Mouse (Mus musculus): ENCODE data around the gene Erc1. TPM values are rescaled to one million over a fixed set of nuclear protein-coding genes. Genes with fewer than 3 reads are reported as not detected.

Erc1 gene
- total RNA-seq, 4 experiments from 2014 or later: 26.4 to 30.5 (median 29.5) TPM

DNA sequence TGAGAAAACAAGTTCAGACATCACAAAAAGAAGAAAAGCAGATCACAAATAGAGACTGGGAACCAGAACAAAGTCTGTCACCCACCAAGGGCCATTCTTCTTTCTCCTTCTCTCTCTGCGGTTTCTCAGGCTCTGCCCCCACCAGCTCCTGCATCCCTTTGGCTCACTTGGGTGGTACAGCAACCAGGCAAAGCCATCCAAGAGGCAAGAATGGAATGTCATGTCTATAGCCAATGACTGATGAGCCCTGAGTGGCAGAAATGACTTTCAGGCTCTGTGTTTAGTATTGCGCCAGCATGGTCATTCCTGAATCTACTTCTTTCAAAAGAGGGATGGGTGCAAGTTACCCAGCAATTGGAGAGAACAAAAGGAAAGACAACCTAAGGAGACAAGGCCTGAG lies 257.1 kb downstream of the Erc1 start:
- DNase-seq (ENCODE audit: low spot score in 2 of 2): no peak

DNA sequence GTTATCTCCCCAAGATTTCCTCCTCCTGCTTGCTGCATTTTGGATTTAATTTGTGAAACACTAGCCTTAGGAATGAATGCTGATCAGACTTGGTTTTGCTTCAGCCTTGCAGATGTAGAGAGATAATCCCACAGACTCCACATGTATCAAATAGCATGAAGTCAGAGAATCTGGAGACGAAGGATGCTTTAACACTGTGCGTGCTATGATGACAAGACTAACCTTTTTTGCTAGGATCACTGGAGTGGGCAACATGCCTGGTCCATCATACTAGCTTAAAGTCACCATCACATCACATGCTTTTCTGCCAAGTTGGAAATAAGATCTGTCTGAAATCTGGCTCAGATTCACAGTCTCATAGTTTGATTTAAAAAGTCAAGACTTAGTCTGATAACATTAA lies 260.1 kb downstream of the Erc1 start:
- DNase-seq (ENCODE audit: low spot score in 2 of 2): no peak

DNA sequence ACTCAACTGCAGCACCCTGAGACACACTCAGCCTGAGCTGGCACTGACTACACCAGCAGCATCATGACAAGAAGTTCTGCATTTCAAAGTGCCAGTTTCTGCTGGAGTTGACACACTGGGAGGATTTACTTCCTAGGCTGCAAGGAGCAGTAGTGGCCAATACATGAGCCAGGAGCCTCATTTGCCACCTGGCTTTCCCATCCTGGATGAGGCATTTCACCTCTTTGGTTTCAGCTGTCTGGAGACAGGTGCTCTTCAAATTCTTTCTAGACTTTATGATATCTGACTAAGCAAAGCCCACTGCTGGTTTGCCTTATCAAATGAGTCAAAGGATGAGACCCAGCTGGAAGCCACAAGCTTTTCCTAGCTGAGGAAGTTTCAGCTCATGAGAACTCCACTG lies 260.5 kb downstream of the Erc1 start:
- DNase-seq (ENCODE audit: low spot score in 2 of 2): no peak

DNA sequence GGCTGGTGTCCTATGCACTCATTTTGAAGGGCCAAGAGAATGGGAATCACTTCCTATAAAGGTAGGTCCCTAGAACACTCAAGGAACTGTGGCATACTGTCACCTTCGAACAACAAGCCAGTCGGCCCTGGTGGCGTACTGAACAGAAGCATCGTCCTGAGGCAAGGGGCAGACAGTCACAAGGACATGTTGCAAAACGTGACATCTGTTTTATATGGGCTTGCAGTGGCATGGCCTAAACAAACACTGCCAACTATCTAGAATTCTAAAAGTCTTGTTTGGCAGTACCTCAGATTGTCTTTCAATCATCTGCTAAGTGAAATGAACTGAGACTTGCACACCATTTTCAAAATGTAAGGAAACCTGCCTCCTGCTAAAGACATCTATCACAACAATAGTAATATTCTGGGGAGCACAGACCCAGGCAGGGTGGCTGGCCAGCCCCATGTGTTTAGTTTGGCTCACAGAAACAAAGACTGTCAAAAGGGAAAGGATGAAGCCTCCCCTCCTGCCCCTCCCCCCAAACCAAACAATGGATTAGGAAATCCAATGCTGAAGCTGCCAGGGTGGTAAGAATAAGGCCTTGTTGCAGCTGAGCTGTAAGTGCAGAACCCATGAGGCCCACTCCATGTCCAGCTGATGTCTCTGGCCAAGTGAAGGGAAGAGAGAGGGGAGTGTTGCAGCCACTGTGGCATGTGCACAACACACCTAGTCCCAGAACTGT lies 262.2 kb downstream of the Erc1 start:
- no peak for DNase-seq (ENCODE audit: low spot score in 2 of 2)

DNA sequence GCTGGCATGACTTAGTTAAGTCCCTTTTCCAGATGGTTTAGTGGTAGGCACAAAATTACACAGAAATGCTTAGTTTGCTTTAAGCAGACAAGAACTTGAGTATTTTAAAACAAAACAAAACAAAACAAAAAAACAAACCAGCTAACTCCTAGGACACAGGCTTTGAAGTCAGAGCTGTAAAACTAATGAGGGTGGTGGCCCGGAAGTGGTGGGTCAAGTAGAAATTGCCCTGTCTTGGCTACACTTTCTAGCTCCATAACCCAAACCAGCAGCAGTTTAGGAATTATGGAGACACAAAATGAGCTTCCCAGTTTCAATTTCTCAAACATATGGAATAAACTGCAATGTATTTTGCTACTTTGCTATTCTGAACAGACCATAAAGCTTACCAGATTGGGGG lies 263.9 kb downstream of the Erc1 start:
- DNase-seq (ENCODE audit: low spot score in 2 of 2): no peak

DNA sequence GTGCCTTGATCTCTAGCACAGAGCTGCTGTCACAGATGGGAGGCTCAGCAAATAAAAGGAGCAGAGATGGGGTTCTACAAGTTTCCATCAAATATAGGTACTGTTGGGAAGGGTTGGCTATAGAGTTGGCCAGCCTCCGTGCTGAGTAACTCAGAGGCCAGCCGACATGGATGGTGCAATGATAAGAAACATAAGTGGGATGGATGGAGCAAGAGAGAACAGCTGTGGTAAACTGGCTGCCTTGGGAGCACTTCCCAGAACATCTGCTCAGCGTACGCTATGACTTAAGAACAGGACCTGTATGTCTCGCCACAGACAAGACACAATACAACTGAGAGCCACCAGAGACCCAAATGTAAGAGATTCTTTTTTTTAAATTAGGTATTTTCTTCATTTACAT lies 264.8 kb downstream of the Erc1 start:
- no peak for DNase-seq (ENCODE audit: low spot score in 2 of 2)

DNA sequence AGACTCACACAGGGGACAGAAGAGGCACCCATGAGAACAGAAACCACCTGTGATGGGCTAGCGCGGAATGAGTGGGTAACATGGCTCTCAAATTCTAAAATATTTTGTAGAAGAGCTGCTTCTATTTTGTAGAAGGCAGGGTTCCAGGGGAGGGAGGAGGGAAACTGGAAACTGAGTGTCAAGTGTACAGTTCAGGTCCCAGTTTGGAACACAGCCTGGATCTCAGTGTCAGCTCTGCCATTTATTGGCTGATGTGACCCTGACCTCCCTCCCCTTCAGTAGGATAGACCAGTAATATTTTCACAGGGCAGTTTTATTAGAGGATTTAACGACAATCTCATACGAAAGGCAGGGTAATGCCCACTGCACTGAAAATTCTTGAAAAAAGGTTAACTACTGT lies 271.3 kb downstream of the Erc1 start:
- DNase-seq (ENCODE audit: low spot score in 2 of 2): peak; percentile 14 to 32

DNA sequence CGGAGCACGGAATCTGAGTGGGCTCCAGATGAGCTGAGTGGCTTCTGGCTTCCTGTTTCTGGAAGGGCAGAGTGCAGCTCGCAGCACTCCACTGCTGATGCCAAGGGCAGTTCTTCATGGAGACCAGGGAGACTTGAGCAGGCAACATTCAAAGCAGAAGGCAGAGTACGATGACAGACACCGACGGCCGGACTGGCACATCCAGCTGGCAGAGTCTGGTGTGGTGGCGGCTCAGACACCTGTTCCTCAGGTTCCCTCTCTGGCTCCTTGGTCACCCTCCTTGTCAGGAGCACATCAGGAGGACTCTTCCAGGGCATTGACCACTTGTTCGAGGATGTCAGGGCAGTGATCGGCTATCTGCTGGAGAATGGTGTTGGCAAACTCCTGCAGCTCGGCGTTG lies 272.6 kb downstream of the Erc1 start:
- DNase-seq (ENCODE audit: low spot score in 2 of 2): peak; percentile 22 to 38

DNA sequence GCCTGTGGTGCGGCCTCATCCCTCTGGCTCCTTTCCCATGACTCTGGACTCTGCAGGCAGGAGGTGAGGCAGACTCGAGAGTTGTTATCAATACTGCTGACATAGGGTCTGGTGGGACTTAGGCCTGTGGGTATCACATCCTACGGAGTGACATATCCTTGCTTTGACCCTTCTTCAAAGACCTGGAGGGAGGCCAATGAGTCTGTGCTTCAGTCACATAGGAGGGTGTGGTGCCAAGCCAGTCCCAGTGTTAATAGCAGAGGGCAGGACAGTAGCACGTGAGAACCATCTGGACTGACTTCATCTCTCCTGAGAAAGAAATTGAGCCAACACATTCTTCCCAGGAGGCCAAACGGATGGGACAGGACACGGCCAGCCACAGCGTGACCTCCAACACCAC lies 275.7 kb downstream of the Erc1 start:
- peak; percentile 17 to 24 for DNase-seq (ENCODE audit: low spot score in 2 of 2)

DNA sequence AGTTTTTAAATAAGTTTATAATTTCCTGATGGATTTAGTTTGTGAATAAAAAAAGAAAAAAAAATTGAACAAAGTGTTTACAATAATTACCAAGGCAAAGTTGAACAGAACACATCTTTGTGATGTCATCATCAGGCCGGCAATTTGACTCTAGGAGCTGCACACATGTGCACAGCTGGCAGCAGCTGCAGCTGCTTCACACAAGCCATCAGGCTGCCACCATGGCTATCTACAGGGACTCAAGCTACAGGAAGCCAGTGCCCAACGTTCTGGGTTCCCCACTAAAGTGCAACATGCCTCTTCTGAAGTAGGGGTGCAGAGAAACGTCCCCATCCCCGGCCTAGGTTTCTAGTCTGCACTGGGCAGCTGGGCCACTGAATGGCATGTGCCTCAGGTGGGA lies 277.2 kb downstream of the Erc1 start:
- DNase-seq (ENCODE audit: low spot score in 2 of 2): no peak

DNA sequence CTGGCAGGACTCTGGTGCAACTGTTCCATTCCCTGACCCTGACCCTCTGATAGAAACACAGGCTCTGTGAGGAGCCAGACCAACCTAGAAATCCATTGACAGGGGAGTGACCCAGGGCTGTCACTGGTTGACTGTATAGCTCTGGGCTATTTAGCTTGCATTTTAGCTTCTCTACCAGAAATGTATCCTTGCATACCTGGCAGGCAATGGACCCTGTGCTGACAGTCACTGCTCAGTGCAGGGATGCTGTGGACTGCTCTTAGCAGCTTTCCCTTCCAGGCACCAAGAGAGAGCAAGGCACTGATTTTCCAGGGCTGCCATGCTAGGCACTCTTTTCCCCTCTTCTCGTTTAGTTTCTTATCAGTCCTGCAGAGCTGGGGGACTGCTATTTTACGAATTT lies 279.6 kb downstream of the Erc1 start:
- DNase-seq (ENCODE audit: low spot score in 2 of 2): no peak

DNA sequence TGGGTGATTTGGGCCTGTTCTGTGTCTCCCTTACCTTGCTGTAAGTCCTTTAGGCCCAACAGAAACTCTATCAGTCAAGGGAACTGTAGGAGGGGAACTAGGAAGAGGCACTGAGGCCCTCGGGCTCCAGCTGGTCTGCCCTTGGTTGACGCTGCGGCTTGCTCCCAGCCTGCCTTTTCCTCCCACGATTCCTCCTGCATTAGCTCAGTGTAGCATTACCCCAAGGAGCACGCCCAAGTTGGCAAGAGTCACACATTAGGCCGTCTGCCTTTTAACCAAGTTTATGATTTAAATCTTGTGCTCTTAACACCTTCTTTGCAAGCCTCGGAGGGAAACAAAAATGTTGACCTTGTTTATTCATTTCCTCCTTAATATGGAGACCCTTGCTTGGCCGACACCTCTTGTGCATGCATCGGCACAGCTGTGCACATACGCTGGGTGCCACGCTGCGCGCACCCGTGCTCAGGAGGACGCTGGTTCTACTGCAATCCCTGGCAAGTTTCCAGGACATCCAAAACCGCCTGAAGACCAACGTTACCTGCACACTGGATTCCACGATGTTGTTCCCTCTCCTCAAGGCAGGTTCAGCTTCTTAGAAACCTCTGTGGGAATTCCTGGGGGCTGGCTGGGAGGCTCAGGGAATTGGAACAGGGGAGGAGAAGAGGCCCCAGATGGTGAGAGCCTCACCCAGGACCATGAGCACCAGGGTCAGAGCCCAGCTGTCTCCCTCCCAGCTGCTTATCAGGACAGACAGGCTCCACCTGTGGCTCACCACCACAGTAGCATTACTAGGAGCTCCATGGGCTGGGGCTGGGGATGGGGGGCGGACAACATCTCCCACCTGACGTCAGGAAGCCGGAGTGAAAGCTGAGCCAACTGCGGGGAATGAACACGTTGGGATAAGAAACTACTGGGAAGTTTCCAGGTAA lies 282.3 kb downstream of the Erc1 start:
- no peak for DNase-seq (ENCODE audit: low spot score in 2 of 2)

DNA sequence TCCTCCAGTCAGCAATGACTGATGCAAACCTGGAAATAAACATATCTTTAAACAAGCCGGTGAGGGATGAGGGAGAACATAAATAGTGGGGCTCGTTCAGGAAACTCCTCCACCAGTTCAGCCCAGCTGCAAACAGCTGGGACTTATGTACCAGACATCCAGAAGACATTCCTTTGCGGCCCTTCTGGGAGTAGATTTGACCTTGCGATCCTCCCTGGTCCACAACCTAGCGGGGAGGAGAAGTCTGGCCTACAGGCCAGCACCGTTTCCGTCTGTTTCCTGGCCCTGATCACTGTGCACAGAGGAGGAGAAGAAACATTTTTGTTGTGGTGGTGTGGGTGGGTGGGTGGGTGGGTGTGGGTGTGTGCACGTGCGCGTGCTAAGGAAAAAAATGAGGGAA lies 285.4 kb downstream of the Erc1 start:
- DNase-seq (ENCODE audit: low spot score in 2 of 2): no peak

DNA sequence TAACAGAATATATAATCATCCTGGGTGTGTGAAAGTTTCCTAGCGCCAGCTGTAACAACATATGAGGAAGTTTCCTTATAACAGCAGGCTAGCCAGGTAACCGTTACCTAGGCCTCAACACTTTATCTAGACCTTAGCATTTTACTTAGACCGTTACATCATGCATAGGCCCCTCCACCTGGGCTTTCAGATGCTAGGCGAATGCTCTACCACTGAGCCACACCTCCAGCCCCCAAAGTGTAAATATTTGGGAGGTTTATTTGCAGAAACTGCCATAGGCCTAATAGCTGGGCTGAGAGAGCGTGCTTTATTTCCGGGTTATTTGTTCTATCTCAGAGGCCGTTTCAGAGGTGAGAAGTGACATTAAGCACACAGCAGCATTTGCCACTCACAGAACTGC lies 289.1 kb downstream of the Erc1 start:
- DNase-seq (ENCODE audit: low spot score in 2 of 2): no peak

DNA sequence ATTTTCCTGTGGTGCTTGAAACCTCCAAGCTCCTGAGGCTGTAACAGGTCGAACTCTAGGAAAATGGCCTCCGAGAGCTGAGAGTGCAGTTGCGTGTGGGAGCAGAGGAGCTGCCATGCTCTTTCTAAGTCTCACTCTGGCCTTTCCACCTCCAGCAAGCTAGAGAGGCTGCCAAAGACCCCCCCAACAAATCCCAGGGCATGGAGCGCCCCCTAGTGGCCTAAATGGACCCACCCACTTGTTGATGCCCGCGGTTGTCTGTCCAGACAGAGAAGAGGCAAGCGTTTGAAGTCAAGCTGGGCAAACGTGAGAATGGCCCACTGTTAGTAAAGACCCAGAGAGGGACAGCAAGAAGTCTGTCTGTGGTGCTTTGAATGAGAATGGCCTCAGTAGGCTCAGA lies 293.5 kb downstream of the Erc1 start:
- no peak for DNase-seq (ENCODE audit: low spot score in 2 of 2)

DNA sequence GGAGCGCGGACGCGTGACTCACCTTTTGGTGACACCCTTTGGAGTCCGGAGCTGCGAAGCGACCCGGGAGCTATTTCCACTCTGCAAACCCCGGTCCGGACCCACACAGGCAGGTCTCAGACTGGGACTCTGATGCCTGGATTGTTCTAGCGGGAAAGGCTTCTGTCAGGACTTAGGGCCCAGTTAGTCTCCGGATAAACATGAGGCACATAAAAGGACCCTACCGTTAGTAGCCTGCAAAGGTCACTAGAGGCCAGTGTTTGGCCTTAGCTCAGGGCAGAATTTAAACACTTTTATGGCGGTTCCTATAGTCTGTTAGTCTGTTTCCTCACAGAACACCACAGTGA lies 303.5 kb downstream of the Erc1 start:
- DNase-seq (ENCODE audit: low spot score in 2 of 2): no peak

DNA sequence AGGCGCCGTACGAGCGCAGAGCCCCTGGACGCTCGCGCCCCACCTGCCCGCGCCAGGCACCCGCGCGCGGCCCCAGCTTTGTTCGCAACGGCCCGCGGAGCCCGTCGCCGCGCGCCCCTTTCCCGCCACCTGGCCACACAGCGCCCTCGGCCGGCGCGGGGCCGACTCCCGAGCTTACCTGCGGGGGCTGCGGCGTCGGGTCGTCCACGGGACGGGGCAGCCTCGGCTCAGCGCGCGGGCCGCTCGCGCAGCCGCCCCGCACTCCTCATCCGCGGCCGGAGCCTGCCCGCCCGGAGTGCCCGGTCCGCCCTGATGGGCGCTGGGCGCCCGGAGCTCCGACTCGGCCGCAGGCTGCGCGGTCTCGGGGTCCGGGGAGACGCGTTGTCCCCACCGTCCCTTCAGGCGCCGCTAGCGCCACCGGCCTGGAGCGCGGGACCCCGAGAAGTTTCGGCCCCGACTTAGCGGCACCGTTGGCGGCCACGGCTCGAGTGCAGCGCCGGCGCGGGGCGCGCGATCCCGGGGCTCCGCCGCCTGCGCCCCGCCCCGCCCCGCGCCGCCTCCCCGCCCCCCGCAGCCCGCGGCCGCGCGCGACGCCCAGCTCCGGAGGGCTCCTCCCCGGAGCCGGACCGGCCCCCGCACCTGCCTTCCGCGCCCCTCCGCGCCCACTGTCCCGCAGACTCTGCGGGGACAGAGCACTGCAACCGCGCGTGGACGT lies 304.0 kb downstream of the Erc1 start, which contains the start of gene Wnt5b:
TSS of gene Wnt5b (minus strand) at position 545 of the 715 bp plus-strand sequence.
- no peak for DNase-seq (ENCODE audit: low spot score in 2 of 2)

DNA sequence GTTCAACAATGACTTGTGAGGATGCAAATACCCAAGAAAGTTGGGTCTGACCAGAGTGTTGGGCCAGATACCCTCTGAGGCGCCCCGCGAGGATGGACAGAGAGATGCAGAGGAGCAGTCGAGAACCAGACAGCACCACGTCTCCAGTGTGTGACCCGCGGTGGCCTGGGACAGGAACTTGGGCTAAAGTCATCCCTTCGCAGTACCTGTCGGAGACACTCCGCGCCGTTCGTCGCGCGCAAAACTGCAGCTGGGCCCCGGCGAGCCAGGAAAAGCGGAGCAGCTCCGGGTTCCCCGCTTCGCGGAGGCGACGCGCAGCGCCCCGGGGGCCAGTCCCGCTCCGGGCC lies 304.5 kb downstream of the Erc1 start:
- DNase-seq (ENCODE audit: low spot score in 2 of 2): no peak

DNA sequence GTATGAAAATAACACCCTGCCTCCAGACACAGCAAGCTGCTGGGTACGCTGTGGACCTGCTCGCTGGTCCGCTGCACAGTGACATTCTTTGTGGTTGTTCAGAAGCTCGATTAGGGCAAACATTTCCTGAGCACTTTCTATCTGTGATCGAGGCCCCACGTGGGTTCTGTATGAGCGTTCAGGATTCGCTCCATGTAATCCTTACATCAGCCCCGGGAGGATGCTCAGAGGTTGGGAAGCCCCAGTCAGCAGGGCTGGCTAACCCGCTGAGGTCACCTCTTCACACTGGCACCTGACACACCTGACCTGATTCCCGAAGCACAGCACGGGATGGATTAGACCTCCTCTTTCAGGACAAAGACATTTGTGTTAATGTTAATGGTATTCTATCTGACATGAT lies 312.1 kb downstream of the Erc1 start:
- DNase-seq (ENCODE audit: low spot score in 2 of 2): no peak

DNA sequence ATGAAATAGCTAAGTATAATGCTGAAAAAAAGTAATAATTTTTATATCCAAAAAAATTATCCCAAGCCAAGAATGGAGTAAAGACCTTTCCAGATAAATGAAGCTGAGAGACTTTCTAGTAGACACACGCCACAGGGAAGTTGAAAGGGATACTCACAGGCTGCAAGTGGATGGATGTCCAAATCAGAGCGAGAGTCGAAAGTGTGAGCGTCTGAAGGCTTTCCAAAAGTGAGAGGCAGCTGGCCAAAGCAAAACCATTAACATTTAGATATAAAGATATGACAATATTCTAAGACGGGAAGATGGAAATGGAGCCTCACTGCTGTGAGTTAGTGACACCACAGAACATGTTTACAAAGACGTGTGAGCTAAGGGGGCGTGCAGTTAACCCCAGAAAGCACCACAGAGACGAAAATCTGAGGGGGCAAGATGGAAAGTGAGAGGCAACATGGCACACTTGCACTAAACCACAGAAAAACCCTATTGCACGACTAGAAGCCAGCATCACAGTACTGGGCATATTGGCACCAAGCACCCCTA lies 314.7 kb downstream of the Erc1 start:
- DNase-seq (ENCODE audit: low spot score in 2 of 2): no peak

DNA sequence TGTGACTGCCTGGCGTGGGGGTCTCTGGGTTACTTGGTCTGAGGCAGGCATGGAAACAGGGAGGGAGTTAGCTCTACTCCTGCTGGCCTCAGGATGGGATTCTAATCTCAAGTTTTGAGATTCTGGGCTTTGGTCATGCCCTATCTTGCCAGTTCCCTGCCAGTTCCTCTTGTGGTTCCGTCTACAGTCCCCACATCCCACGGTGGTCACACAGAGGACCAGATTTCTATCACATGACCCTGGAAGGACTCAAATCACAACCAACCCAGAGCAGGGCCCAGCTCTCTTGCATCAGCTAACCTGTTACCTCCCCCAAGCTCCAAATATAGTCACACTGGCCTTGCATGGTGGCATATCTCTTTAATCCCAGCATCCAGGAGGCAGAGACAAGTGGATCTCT lies 318.3 kb downstream of the Erc1 start:
- no peak for DNase-seq (ENCODE audit: low spot score in 2 of 2)

DNA sequence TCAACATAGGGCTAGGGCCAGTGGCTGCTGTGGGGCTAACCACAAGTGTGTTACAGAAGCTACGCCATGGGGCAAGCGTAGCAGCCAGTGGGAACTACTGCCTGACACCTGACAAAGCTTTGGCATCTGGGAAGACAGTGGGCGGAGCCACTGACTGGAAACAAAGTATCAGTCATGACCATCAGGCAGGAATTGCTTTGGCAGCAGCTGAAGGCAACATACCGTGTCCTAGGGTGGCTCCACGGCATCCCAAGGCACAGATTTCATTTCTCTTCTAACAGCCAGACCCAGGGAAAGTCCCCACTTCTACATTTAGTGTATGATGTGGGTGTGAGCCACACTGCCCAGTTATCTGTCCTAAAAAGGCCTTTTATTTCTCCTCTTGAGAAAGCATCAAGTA lies 321.5 kb downstream of the Erc1 start:
- peak in 1 of 2 experiments; percentile 22 for DNase-seq (ENCODE audit: low spot score in 2 of 2)

Data from gastrocnemius, adult 8-10 months (tissue).